Mouse (Mus musculus) ES-CJ7 (cell line): ENCODE measurements around the gene Phactr3.

Source experiments
- DNase-seq: peaks from one replicate; pipeline ENCODE4 v3.0.0; 2011; ENCODE audit warnings: low read depth, low spot score

Gene Phactr3

GRCm38 (mm10) chr2:178135713-178136112 is 16.9 kb downstream of the Phactr3 start:
- DNase-seq = no peak

DNA sequence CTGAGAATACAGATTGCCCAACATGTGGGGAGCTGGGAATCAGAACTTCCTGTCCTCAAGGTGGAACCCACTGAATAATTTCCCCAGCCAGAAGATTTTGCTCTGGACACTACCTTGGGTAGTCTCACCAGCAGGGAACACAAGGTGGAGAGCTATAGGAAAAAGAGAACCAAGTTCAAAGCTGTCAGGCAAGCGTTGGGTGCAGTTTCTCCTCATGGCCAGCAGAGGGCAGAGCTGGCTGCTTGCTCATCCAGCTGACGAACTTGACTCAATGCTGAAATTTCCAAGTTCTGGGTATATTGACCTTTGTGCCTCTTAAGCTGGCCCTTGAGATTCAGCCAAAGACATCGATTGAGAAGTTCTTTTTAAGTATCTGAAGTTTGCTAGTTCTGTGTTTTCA is 18.7 kb downstream of the Phactr3 start:
- peak; percentile 59 for DNase-seq

DNA sequence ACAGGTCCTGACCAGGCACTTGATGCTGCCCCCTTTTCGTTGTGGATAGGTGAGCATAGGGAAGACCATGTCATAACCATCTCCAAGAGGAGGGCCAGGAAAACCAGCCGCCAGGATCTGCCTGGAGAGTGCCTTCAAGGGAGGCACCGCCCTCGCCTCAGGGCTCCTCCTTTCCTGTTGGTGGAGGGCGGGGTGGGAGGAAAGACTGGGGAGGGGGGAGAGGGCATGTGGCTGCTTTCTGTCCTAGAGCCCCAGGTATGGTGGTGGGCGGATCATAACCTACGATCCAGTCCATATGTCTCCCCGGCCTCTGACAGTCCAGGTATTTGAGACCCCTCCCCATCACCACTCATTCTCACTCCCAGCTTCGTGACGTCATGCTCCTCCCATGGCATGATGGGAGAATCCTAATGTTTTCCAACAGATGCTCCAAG is 22.7 kb downstream of the Phactr3 start:
- DNase-seq = peak; percentile 34

- DNase-seq = no peak
Observed at GRCm38 (mm10) chr2:178142291-178143023, 23.7 kb downstream of the Phactr3 start.

DNA sequence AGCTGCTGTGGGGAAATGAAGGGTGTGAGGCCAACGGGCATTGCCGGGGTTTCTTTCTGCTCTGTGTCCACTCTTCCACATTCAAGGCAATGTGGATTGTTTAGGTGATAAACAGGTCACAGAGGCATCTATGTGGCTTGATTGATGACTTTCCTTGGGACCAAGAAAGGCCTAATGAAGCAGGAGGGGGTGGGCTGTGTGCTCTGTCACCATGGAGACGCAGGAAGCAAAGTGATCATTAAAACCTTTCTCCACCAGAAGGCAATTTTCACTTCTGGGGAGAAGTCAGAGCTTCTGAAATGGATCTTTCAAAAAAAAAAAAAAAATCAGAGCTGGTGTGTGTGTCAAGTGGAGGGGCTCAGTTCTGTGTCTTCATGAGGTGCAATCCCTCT is 24.2 kb downstream of the Phactr3 start:
- DNase-seq = no peak

GRCm38 (mm10) chr2:178143898-178144297 is 25.1 kb downstream of the Phactr3 start:
- no peak for DNase-seq

DNA sequence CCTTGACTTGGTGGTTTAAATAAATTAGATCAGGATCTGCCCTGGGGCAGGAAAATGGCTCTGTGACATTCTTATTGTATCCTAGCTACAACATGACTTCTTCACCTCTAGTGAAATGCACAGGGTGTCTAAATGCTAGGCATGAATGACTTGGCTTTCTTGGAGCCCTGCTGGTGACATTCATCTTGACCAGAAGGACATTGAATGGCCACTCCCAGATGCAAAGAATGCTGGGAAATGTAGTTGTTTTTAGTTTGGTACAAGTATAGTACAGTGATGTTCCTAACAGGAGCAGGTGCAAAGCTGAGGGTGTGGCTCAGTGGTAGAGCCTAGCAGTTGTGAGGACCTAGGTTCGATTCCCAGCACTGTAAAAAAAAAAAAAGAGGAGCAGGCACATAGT is 30.5 kb downstream of the Phactr3 start:
- no peak for DNase-seq

GRCm38 (mm10) chr2:178150697-178151096 is 31.9 kb downstream of the Phactr3 start:
- no peak for DNase-seq

DNA sequence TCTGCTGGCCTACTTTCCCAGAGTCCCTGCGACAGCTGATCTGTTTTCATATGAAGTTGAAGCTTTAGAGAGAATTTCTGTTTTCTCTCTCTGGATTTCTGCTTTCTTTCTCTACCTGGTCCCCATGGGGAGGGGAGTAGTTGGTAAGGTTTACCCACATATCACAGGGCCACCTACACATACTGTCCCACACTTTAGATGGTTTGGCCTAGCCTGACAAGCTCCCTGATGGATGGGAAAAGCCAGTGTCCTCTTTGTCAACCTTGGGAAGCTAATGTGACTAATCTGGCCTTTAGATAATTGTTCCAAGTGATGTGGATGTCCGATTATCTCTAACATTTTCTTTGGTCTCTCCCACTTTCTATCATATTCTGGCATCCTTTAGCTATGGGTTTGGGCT is 34.8 kb downstream of the Phactr3 start:
- DNase-seq = no peak

DNA sequence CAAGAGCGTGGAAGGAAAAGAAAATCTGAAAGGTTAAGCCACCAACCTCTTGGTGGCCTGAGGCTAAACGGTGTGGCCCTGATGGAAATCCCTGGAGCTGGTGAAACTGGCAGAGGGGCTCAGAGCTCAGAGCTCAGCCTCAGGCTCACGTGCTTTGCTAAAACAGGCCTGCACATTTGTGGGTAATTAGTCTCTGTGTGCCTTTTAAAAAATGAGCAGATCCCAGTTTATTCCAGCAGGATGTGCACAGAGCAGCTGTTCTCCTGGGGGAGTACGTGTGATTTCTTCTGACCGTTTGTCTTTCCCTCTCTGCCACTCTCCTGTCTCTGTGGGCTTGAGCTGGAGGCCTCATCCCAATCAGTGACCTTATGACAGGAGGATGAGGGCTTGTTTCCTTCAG is 35.4 kb downstream of the Phactr3 start:
- no peak for DNase-seq

DNA sequence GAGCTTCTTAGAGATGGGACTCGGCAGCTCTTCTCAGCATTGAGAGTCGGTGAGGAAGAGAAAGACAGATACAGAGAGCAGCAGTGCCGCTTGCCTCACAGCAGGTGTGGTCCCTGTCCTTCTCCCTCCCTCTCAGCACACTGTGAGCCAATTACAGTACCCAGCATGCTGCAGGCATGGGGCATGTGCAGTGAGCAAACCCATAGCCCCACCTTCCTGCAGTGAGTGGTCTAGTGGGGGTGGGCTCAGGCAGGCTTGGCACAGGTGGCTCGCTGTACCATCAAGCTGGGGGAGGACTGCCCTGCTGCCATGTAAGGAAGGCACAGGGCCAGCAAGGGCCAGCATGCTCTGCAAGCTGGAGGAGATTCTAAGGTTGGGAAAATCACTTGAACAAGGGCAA is 35.8 kb downstream of the Phactr3 start:
- DNase-seq = no peak

DNA sequence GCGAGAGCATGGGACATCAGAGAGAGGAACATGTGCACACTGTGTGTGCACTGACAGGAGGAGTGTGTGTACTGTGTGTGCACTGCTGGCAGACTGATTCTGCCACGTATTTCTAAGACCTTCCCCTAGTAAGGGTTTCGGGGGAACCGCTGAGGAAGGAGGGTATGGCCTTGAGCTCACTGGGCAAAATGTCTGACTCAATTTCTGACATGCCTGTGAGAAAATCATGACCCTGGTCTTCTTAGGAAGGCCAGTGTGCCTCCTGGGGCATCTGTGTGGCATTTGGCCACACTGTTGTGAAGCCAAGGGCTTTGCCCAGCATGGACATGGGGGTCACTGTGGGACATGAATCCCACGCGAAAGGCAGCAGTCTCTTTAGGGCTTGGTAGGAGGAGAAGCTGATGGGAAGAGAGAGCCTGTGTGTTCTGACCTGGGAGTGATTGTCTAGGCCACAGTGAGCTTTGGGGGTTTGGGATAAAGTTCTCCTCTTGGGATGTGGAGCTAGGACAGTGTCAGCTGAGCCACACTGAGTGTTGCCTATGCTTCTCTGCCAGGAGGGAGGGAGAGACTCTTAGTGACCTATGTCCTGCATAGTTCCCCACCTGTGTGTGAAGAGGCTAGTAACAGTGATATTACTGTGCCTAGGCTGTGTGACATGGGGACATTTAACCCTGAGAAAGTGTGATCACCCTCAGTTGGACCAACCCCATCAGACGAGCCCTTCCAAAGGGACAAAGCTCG is 36.6 kb downstream of the Phactr3 start:
- no peak for DNase-seq

DNA sequence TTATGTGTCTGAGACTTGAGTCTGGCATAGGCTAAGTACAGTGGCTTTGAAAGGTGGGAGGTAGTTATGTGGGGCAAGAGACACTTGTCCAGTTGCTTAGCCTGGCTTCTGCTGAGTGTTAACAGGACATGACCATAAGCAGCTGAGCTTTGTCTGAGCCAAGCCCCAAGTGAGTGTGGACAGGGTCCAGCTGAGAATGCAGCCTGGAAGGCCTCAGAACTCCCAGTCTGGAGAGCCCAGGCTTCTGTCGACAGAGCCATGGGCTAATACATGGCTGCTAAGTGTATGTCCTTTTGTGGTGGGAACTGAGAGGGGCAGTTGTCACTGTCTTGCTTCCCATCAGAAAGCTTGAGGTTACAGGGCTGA is 37.1 kb downstream of the Phactr3 start:
- DNase-seq = no peak

DNA sequence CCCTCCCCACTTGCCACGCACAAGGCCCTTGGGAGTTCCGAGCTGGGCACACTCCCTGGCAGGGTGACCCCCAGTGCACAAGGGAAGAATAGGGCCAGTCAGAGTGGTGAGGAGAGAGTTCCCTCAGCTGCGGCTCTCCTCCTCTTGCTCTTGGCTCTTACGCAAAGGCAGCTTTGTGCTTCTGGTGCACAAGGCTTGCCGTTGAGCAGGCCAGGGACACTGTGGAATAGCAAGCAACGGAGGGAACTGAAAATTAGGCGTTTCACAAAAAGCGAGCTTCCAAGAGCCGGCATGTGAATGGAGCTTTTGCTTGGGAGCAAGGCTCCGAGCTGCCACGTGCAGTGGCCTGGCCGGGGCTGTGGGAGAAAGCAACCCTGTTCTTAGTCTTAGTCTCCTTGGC is 40.2 kb downstream of the Phactr3 start:
- DNase-seq = no peak

- no peak for DNase-seq
Observed at GRCm38 (mm10) chr2:178163981-178164380, 45.2 kb downstream of the Phactr3 start.

GRCm38 (mm10) chr2:178165943-178166342 is 47.2 kb downstream of the Phactr3 start:
- DNase-seq = no peak

- no peak for DNase-seq
Observed at GRCm38 (mm10) chr2:178169983-178170382, 51.2 kb downstream of the Phactr3 start.

- DNase-seq = no peak
Observed at GRCm38 (mm10) chr2:178173951-178174350, 55.2 kb downstream of the Phactr3 start.

- DNase-seq = peak; percentile 67
Observed at GRCm38 (mm10) chr2:178175286-178175931, 56.6 kb downstream of the Phactr3 start.

DNA sequence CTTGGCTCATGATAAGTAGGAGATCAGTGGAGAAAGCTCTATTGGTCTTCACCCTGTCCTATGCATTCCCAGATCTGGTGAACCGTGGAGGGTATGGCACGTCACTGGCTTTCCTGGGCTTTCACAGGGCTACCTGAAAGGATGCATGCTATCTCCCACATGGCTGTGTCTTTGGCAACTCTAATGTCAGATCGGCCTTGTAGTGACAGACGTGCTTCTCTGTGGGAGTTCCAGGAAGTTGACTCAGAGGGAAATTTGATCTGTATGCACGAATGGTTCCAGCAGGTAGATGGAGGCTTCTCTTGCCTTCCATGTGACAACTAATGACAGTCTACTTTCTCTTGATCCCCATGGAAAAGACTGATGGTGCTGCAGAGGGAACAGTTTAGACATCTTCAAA is 65.5 kb downstream of the Phactr3 start:
- no peak for DNase-seq

DNA sequence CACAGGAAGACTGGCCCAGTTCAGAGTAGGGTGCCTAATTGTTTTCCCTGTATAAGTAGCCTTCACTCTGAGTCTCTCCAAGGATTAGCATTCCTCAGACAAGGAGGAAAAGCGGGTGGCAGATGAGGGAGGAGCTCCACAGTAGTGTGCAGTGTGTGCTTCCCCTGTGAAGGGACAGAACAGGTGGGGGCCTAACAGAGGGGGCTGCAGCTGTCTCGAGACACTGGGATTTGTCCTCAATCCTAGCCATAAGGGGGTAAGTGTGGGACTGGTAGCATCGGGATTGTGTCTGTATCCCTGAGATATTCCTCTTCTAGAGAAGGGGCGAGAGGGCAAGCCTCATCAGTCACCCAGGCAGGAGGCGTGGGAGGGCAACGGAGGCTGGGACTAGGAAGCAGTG is 66.1 kb downstream of the Phactr3 start:
- DNase-seq = no peak

- DNase-seq = no peak
Observed at GRCm38 (mm10) chr2:178188988-178189387, 70.2 kb downstream of the Phactr3 start.

- no peak for DNase-seq
Observed at GRCm38 (mm10) chr2:178192881-178193280, 74.1 kb downstream of the Phactr3 start.
